9 mouse cellular contexts compared by ENCODE assay signal in genomic region chr6:90711476-90712035, GRCm38 (mm10).
DNase-seq lines count a peak whose midpoint lies in the region; ATAC-seq and TF ChIP-seq lines count a peak whose summit lies in the region.
"Had no signal": no experiment of that assay in that cellular context is flagged by ENCODE, and none has a peak within 500 bp of the region (broad histone marks: within the 10 kb centered on the region; RNA-seq: fewer than 3 reads in every experiment).

No protein-coding gene starts in this region.

- 55% methylated on average over 12 of the region's 12 CpGs for WGBS in forebrain, embryonic 10.5 days
- WGBS in forebrain, postnatal 0 days, result 23% methylated on average over 12 of the region's 12 CpGs
- 60% methylated on average over 12 of the region's 12 CpGs for WGBS in lung, postnatal 0 days
- 30% methylated on average over 12 of the region's 12 CpGs for WGBS in limb, embryonic 15.5 days

- H3K4me2 ChIP-seq in forebrain, postnatal 0 days (ENCODE audit: low read depth), result no peak overlapping the region
- H3K4me2 ChIP-seq in lung, postnatal 0 days (replicated peaks; ENCODE audit: low read depth, low read length), result no peak overlapping the region
- H3K4me2 ChIP-seq in limb, embryonic 15.5 days, result peak overlapping the region; percentile 15; the same call in 1 of the 2 replicates

- no peak for TF ChIP-seq CTCF in forebrain, postnatal 0 days (IDR thresholded peaks at IDR 0.05; ENCODE audit: low read depth)
- no peak for TF ChIP-seq CTCF in lung, postnatal 0 days (IDR thresholded peaks at IDR 0.05)

- H3K27me3 ChIP-seq in forebrain, embryonic 10.5 days (ENCODE audit: poor library complexity, severe bottlenecking), result no peaks in the 10 kb centered on the region
- H3K27me3 ChIP-seq in forebrain, postnatal 0 days (ENCODE audit: insufficient read depth, low read length), result no peaks in the 10 kb centered on the region
- H3K27me3 ChIP-seq in lung, postnatal 0 days (replicated peaks; ENCODE audit: insufficient read depth, low read length), result no peaks in the 10 kb centered on the region
- H3K27me3 ChIP-seq in limb, embryonic 15.5 days, result no peaks in the 10 kb centered on the region

- no peaks in the 10 kb centered on the region for H3K36me3 ChIP-seq in forebrain, embryonic 10.5 days (replicated peaks)
- no peaks in the 10 kb centered on the region for H3K36me3 ChIP-seq in forebrain, postnatal 0 days (ENCODE audit: insufficient read depth)
- H3K36me3 ChIP-seq in lung, postnatal 0 days (ENCODE audit: insufficient read depth, low read length), result no peaks in the 10 kb centered on the region
- H3K36me3 ChIP-seq in limb, embryonic 15.5 days, result peaks cover 5% of the 10 kb centered on the region; the same call in 1 of the 2 replicates

- DNase-seq in forebrain, embryonic 10.5 days (ENCODE audit: extremely low spot score, low spot score), result no peak
- DNase-seq in forebrain, postnatal 0 days, result no peak
- no peak for DNase-seq in lung, postnatal 0 days (ENCODE audit: low spot score)
- DNase-seq in lung, postnatal 36 days, result no peak
- DNase-seq in ovary, adult 18-20 months (ENCODE audit: low spot score), result no peak
- DNase-seq in urinary bladder, postnatal 4 days (ENCODE audit: low spot score in 2 of 2), result no peak
- DNase-seq: adrenal gland, postnatal 25 days had no signal

- H3K9ac ChIP-seq in forebrain, postnatal 0 days, result no peak overlapping the region
- H3K9ac ChIP-seq in lung, postnatal 0 days (replicated peaks; ENCODE audit: low read depth), result no peak overlapping the region; the same call in 1 of the 2 replicates
- no peak overlapping the region for H3K9ac ChIP-seq in limb, embryonic 15.5 days

- H3K4me3 ChIP-seq in forebrain, embryonic 10.5 days, result no peak overlapping the region
- H3K4me3 ChIP-seq in forebrain, postnatal 0 days (ENCODE audit: low read depth, low read length), result no peak overlapping the region
- no peak overlapping the region for H3K4me3 ChIP-seq in lung, postnatal 0 days (ENCODE audit: low read depth, low read length)
- H3K4me3 ChIP-seq in limb, embryonic 15.5 days, result no peak overlapping the region

- peaks cover 63% of the 10 kb centered on the region for H3K4me1 ChIP-seq in forebrain, embryonic 10.5 days
- H3K4me1 ChIP-seq in forebrain, postnatal 0 days (ENCODE audit: insufficient read depth), result peaks cover 16% of the 10 kb centered on the region
- peaks cover 39% of the 10 kb centered on the region for H3K4me1 ChIP-seq in lung, postnatal 0 days (ENCODE audit: insufficient read depth, low read depth, low read length)
- peaks cover 92% of the 10 kb centered on the region for H3K4me1 ChIP-seq in limb, embryonic 15.5 days

- no peak for ATAC-seq in forebrain, postnatal 0 days
- ATAC-seq in lung, postnatal 0 days, result no peak
- no peak for ATAC-seq in limb, embryonic 15.5 days (ENCODE audit: insufficient number of reproducible peaks, low FRiP score, low TSS enrichment, low read depth)
- no peak for ATAC-seq in megakaryocyte progenitor cell, adult 5-6 weeks (replicated peaks; ENCODE audit: poor library complexity)

- no peaks in the 10 kb centered on the region for H3K9me3 ChIP-seq in forebrain, embryonic 10.5 days
- H3K9me3 ChIP-seq in forebrain, postnatal 0 days (ENCODE audit: low read length), result no peaks in the 10 kb centered on the region
- no peaks in the 10 kb centered on the region for H3K9me3 ChIP-seq in lung, postnatal 0 days (ENCODE audit: low read length)
- H3K9me3 ChIP-seq in limb, embryonic 15.5 days, result no peaks in the 10 kb centered on the region

- TF ChIP-seq EP300 in lung, postnatal 0 days (IDR thresholded peaks at IDR 0.05), result no peak

- H3K27ac ChIP-seq in forebrain, embryonic 10.5 days, result peak overlapping the region; percentile 68
- no peak overlapping the region for H3K27ac ChIP-seq in forebrain, postnatal 0 days (ENCODE audit: low read depth, low read length)
- peak overlapping the region; percentile 38; the same call in 1 of the 2 replicates for H3K27ac ChIP-seq in lung, postnatal 0 days (ENCODE audit: low read length)
- H3K27ac ChIP-seq in limb, embryonic 15.5 days, result peak overlapping the region; percentile 8
